Mouse (Mus musculus): ENCODE results near the gene Mapk1ip1.
A peak's percentile ranks its signal among the peaks of the same experiment; 100 is the strongest.

Gene Mapk1ip1

GRCm38 (mm10) chr7:138845544-138846391 lies at the start of gene Mapk1ip1, which contains the start of gene Ppp2r2d:
Gene Mapk1ip1 (minus strand): TSS chr7:138846273.
Gene Ppp2r2d (plus strand): TSS chr7:138846079.
- peak; percentile 93 to 96 for DNase-seq (ENCODE audit: low spot score in 2 of 2)

- DNase-seq (ENCODE audit: low spot score in 2 of 2), result no peak
These were observed 39.6 kb upstream of the Mapk1ip1 start for GRCm38 (mm10) chr7:138885365-138886289.

GRCm38 (mm10) chr7:138883724-138884123 lies 37.7 kb upstream of the Mapk1ip1 start:
- no peak for DNase-seq (ENCODE audit: low spot score in 2 of 2)

- DNase-seq (ENCODE audit: low spot score in 2 of 2), result no peak
These were observed 29.0 kb upstream of the Mapk1ip1 start for GRCm38 (mm10) chr7:138875031-138875430.

GRCm38 (mm10) chr7:138872956-138873355 lies 26.9 kb upstream of the Mapk1ip1 start:
- DNase-seq (ENCODE audit: low spot score in 2 of 2), result no peak

GRCm38 (mm10) chr7:138868316-138868715 lies 22.2 kb upstream of the Mapk1ip1 start:
- no peak for DNase-seq (ENCODE audit: low spot score in 2 of 2)

- DNase-seq (ENCODE audit: low spot score in 2 of 2), result no peak
These were observed 21.2 kb upstream of the Mapk1ip1 start for GRCm38 (mm10) chr7:138867286-138867685.

- DNase-seq (ENCODE audit: low spot score in 2 of 2), result no peak
These were observed 18.7 kb upstream of the Mapk1ip1 start for GRCm38 (mm10) chr7:138864776-138865175.

- DNase-seq (ENCODE audit: low spot score in 2 of 2), result no peak
These were observed 18.0 kb upstream of the Mapk1ip1 start for GRCm38 (mm10) chr7:138863950-138864572.

- DNase-seq (ENCODE audit: low spot score in 2 of 2), result no peak
These were observed 10.6 kb upstream of the Mapk1ip1 start for GRCm38 (mm10) chr7:138856670-138857069.

- no peak for DNase-seq (ENCODE audit: low spot score in 2 of 2)
These were observed 8.1 kb upstream of the Mapk1ip1 start for GRCm38 (mm10) chr7:138854201-138854600.

GRCm38 (mm10) chr7:138853417-138854031 lies 7.5 kb upstream of the Mapk1ip1 start:
- no peak for DNase-seq (ENCODE audit: low spot score in 2 of 2)

GRCm38 (mm10) chr7:138850083-138850482 lies 4.0 kb upstream of the Mapk1ip1 start:
- no peak for DNase-seq (ENCODE audit: low spot score in 2 of 2)

- DNase-seq (ENCODE audit: low spot score in 2 of 2), result no peak
These were observed 2.2 kb upstream of the Mapk1ip1 start for GRCm38 (mm10) chr7:138848028-138848920.

- peak in 1 of 2 experiments; percentile 22 for DNase-seq (ENCODE audit: low spot score in 2 of 2)
These were observed 1.4 kb upstream of the Mapk1ip1 start for GRCm38 (mm10) chr7:138847316-138848027.

- no peak for DNase-seq (ENCODE audit: low spot score in 2 of 2)
These were observed 474 bp upstream of the Mapk1ip1 start for GRCm38 (mm10) chr7:138846502-138846991.

GRCm38 (mm10) chr7:138845111-138845510 lies 962 bp downstream of the Mapk1ip1 start:
- DNase-seq (ENCODE audit: low spot score in 2 of 2), result no peak

GRCm38 (mm10) chr7:138843421-138843820 lies 2.7 kb downstream of the Mapk1ip1 start:
- no peak for DNase-seq (ENCODE audit: low spot score in 2 of 2)

- no peak for DNase-seq (ENCODE audit: low spot score in 2 of 2)
These were observed 4.5 kb downstream of the Mapk1ip1 start for GRCm38 (mm10) chr7:138841436-138842151.

Measured in spleen, postnatal 10 days (tissue).